In genomic region chr4:3081953-3082950, GRCm38 (mm10) we compare ENCODE assay signal across 8 mouse cellular contexts.
DNase-seq lines count a peak whose midpoint lies in the region; ATAC-seq lines count a peak whose summit lies in the region.

No protein-coding gene starts in this region.

- ATAC-seq in kidney, embryonic 16.5 days (ENCODE audit: low FRiP score, low TSS enrichment): peak; percentile 17
- peak; percentile 7; the same call in 1 of the 2 replicates for ATAC-seq in embryonic facial prominence, embryonic 12.5 days (ENCODE audit: insufficient number of reproducible peaks, insufficient read depth, low FRiP score, low TSS enrichment)

- no peak overlapping the region for H3K9ac ChIP-seq in kidney, embryonic 16.5 days (replicated peaks; ENCODE audit: low read length)
- H3K9ac ChIP-seq in embryonic facial prominence, embryonic 12.5 days: no peak overlapping the region

- no peak for DNase-seq in kidney, postnatal 14 days
- DNase-seq in hindbrain, embryonic 10.5 days (ENCODE audit: low spot score): peak; percentile 3
- DNase-seq in mesoderm, embryonic 11.5 days (ENCODE audit: low read depth, low spot score): peak; percentile 24
- no peak for DNase-seq in left cerebral cortex, adult 11 months (ENCODE audit: low spot score)
- DNase-seq in T-cell, adult 2 months (ENCODE audit: low spot score): no peak
- no peak for DNase-seq in left cerebral cortex, postnatal 14 days (ENCODE audit: low spot score in 2 of 2)

- no peak overlapping the region for H3K4me3 ChIP-seq in kidney, embryonic 16.5 days (ENCODE audit: low read length)
- H3K4me3 ChIP-seq in embryonic facial prominence, embryonic 12.5 days: no peak overlapping the region
- no peak overlapping the region for H3K4me3 ChIP-seq in hindbrain, embryonic 10.5 days

- H3K36me3 ChIP-seq in kidney, embryonic 16.5 days (ENCODE audit: insufficient read depth, low read length): no peaks in the 10 kb centered on the region
- H3K36me3 ChIP-seq in embryonic facial prominence, embryonic 12.5 days: no peaks in the 10 kb centered on the region
- H3K36me3 ChIP-seq in hindbrain, embryonic 10.5 days: no peaks in the 10 kb centered on the region

- H3K27me3 ChIP-seq in kidney, embryonic 16.5 days (ENCODE audit: insufficient read depth, low read length): no peaks in the 10 kb centered on the region
- no peaks in the 10 kb centered on the region for H3K27me3 ChIP-seq in embryonic facial prominence, embryonic 12.5 days
- H3K27me3 ChIP-seq in hindbrain, embryonic 10.5 days (ENCODE audit: insufficient read depth, poor library complexity, severe bottlenecking): no peaks in the 10 kb centered on the region

- no peak overlapping the region for H3K4me2 ChIP-seq in kidney, embryonic 16.5 days (replicated peaks; ENCODE audit: low read depth, low read length)
- no peak overlapping the region for H3K4me2 ChIP-seq in embryonic facial prominence, embryonic 12.5 days (replicated peaks)

- intact Hi-C loops in left cerebral cortex, postnatal 14 days (cut with DNase I): no loop called here

- WGBS in kidney, embryonic 16.5 days: 75% methylated on average over 3 of the region's 3 CpGs
- 71% methylated on average over 3 of the region's 3 CpGs for WGBS in embryonic facial prominence, embryonic 12.5 days
- WGBS in hindbrain, embryonic 10.5 days: 76% methylated on average over 3 of the region's 3 CpGs

- peaks cover 71% of the 10 kb centered on the region for H3K9me3 ChIP-seq in kidney, embryonic 16.5 days (ENCODE audit: low read length)
- peaks cover 76% of the 10 kb centered on the region for H3K9me3 ChIP-seq in embryonic facial prominence, embryonic 12.5 days
- peaks cover 88% of the 10 kb centered on the region for H3K9me3 ChIP-seq in hindbrain, embryonic 10.5 days

- no peak overlapping the region for H3K27ac ChIP-seq in kidney, embryonic 16.5 days (ENCODE audit: low read length)
- H3K27ac ChIP-seq in embryonic facial prominence, embryonic 12.5 days: no peak overlapping the region
- H3K27ac ChIP-seq in hindbrain, embryonic 10.5 days: no peak overlapping the region

- no peaks in the 10 kb centered on the region for H3K4me1 ChIP-seq in kidney, embryonic 16.5 days (ENCODE audit: insufficient read depth, low read length)
- no peaks in the 10 kb centered on the region for H3K4me1 ChIP-seq in embryonic facial prominence, embryonic 12.5 days
- no peaks in the 10 kb centered on the region for H3K4me1 ChIP-seq in hindbrain, embryonic 10.5 days (replicated peaks)

Comparison
In these comparisons a context has a peak if more than half of its experiments do, and no peak if none do; other contexts are left out.
1. DNase-seq: peak in hindbrain, embryonic 10.5 days (single experiment) and mesoderm, embryonic 11.5 days (single experiment); none in kidney, postnatal 14 days (single experiment), left cerebral cortex, adult 11 months (single experiment), T-cell, adult 2 months (single experiment) and left cerebral cortex, postnatal 14 days (0 of 2).